Mouse (Mus musculus): ENCODE data around the gene Tnni1.

The Tnni1 gene

GRCm38 (mm10) chr1:135767324-135767890, 11.8 kb upstream of the Tnni1 start:
- no peak for DNase-seq

- DNase-seq: no peak
These were observed 10.8 kb upstream of the Tnni1 start for GRCm38 (mm10) chr1:135768400-135768799.

- DNase-seq: no peak
These were observed 9.0 kb upstream of the Tnni1 start for GRCm38 (mm10) chr1:135770237-135770636.

- DNase-seq: no peak
These were observed 8.2 kb upstream of the Tnni1 start for GRCm38 (mm10) chr1:135770896-135771572.

GRCm38 (mm10) chr1:135771573-135771970, 7.7 kb upstream of the Tnni1 start:
- DNase-seq: no peak

- DNase-seq: no peak
These were observed 2.6 kb upstream of the Tnni1 start for GRCm38 (mm10) chr1:135776596-135776995.

GRCm38 (mm10) chr1:135777046-135777445, 2.2 kb upstream of the Tnni1 start:
- no peak for DNase-seq

GRCm38 (mm10) chr1:135780649-135781048, 1.4 kb downstream of the Tnni1 start:
- DNase-seq: no peak

GRCm38 (mm10) chr1:135781220-135781619, 2.0 kb downstream of the Tnni1 start:
- DNase-seq: peak; percentile 75 to 82

GRCm38 (mm10) chr1:135782816-135783215, 3.6 kb downstream of the Tnni1 start:
- DNase-seq: no peak

- DNase-seq: peak; percentile 79 to 85
These were observed 8.6 kb downstream of the Tnni1 start for GRCm38 (mm10) chr1:135787799-135788198.

- peak; percentile 43 to 59 for DNase-seq
These were observed 9.5 kb downstream of the Tnni1 start for GRCm38 (mm10) chr1:135788708-135789107.

GRCm38 (mm10) chr1:135789815-135790214, 10.6 kb downstream of the Tnni1 start:
- DNase-seq: peak; percentile 69 to 82

GRCm38 (mm10) chr1:135792143-135792939, 13.1 kb downstream of the Tnni1 start:
- DNase-seq: no peak

- peak in 1 of 2 experiments; percentile 60 for DNase-seq
These were observed 14.4 kb downstream of the Tnni1 start for GRCm38 (mm10) chr1:135793370-135794215.

GRCm38 (mm10) chr1:135794216-135795134, 15.2 kb downstream of the Tnni1 start:
- no peak for DNase-seq

GRCm38 (mm10) chr1:135798492-135798891, 19.3 kb downstream of the Tnni1 start:
- DNase-seq: no peak

GRCm38 (mm10) chr1:135799109-135799627, 19.9 kb downstream of the Tnni1 start:
- no peak for DNase-seq

- DNase-seq: no peak
These were observed 21.1 kb downstream of the Tnni1 start for GRCm38 (mm10) chr1:135800192-135800950.

- DNase-seq: no peak
These were observed 28.3 kb downstream of the Tnni1 start for GRCm38 (mm10) chr1:135807546-135807945.

- peak; percentile 70 to 78 for DNase-seq
These were observed 30.9 kb downstream of the Tnni1 start for GRCm38 (mm10) chr1:135810180-135810579.

Measured in kidney, postnatal 25 days (tissue).